Mouse (Mus musculus): ENCODE results near the gene Smoc1.

Smoc1 gene

GRCm38 (mm10) chr12:81024993-81025392 lies 1.6 kb upstream of the Smoc1 start:
- DNase-seq (ENCODE audit: low read depth) = no peak

GRCm38 (mm10) chr12:81026995-81027942 lies 661 bp downstream of the Smoc1 start:
- no peak for DNase-seq (ENCODE audit: low read depth)

- DNase-seq (ENCODE audit: low read depth) = no peak
Observed at GRCm38 (mm10) chr12:81028291-81028920, 1.8 kb downstream of the Smoc1 start.

GRCm38 (mm10) chr12:81029731-81030130 lies 3.1 kb downstream of the Smoc1 start:
- DNase-seq (ENCODE audit: low read depth) = no peak

- no peak for DNase-seq (ENCODE audit: low read depth)
Observed at GRCm38 (mm10) chr12:81031579-81031978, 5.0 kb downstream of the Smoc1 start.

GRCm38 (mm10) chr12:81033389-81034041 lies 6.9 kb downstream of the Smoc1 start:
- peak; percentile 86 for DNase-seq (ENCODE audit: low read depth)

- DNase-seq (ENCODE audit: low read depth) = no peak
Observed at GRCm38 (mm10) chr12:81034042-81034417, 7.4 kb downstream of the Smoc1 start.

GRCm38 (mm10) chr12:81035850-81036249 lies 9.2 kb downstream of the Smoc1 start:
- no peak for DNase-seq (ENCODE audit: low read depth)

GRCm38 (mm10) chr12:81043616-81044015 lies 17.0 kb downstream of the Smoc1 start:
- no peak for DNase-seq (ENCODE audit: low read depth)

- DNase-seq (ENCODE audit: low read depth) = no peak
Observed at GRCm38 (mm10) chr12:81046926-81047325, 20.3 kb downstream of the Smoc1 start.

- DNase-seq (ENCODE audit: low read depth) = no peak
Observed at GRCm38 (mm10) chr12:81049661-81050060, 23.1 kb downstream of the Smoc1 start.

GRCm38 (mm10) chr12:81055000-81055705 lies 28.5 kb downstream of the Smoc1 start:
- peak; percentile 23 for DNase-seq (ENCODE audit: low read depth)

GRCm38 (mm10) chr12:81055811-81056210 lies 29.2 kb downstream of the Smoc1 start:
- DNase-seq (ENCODE audit: low read depth) = no peak

- DNase-seq (ENCODE audit: low read depth) = no peak
Observed at GRCm38 (mm10) chr12:81057619-81058018, 31.0 kb downstream of the Smoc1 start.

GRCm38 (mm10) chr12:81058561-81058960 lies 32.0 kb downstream of the Smoc1 start:
- DNase-seq (ENCODE audit: low read depth) = no peak

- no peak for DNase-seq (ENCODE audit: low read depth)
Observed at GRCm38 (mm10) chr12:81061831-81062361, 35.3 kb downstream of the Smoc1 start.

- DNase-seq (ENCODE audit: low read depth) = no peak
Observed at GRCm38 (mm10) chr12:81063336-81063955, 36.8 kb downstream of the Smoc1 start.

GRCm38 (mm10) chr12:81074139-81074538 lies 47.5 kb downstream of the Smoc1 start:
- peak; percentile 36 for DNase-seq (ENCODE audit: low read depth)

- no peak for DNase-seq (ENCODE audit: low read depth)
Observed at GRCm38 (mm10) chr12:81074941-81075340, 48.3 kb downstream of the Smoc1 start.

GRCm38 (mm10) chr12:81077953-81078646 lies 51.5 kb downstream of the Smoc1 start:
- peak; percentile 15 for DNase-seq (ENCODE audit: low read depth)

GRCm38 (mm10) chr12:81080345-81080744 lies 53.7 kb downstream of the Smoc1 start:
- DNase-seq (ENCODE audit: low read depth) = peak; percentile 40

All from NIH3T3 (cell line).